Mouse (Mus musculus) forebrain, embryonic 14.5 days (tissue): Measurements from ENCODE around the gene Ccdc88b. TPM values are rescaled to one million over a fixed set of nuclear protein-coding genes. Genes with fewer than 3 reads are reported as not detected.
"Not testable (repeated sequence)": the region's sequence is repeated elsewhere in the genome, so short reads cannot be mapped to it uniquely, and the experiment has no call there.

Source experiments
- ATAC-seq: fragments of 200-750 bp; cut with Nextera tagmentation; 2 replicates; pipeline ENCODE4 v1.8.0; 2017; ENCODE audit warnings: mild to moderate bottlenecking, moderate library complexity
- DNase-seq: peaks from one replicate; pipeline ENCODE4 v3.0.0-alpha.2; 2015; ENCODE audit warnings: low spot score
- H3K27ac ChIP-seq: fragments of 300-500 bp; sonication (generic); 2 replicates; pipeline ENCODE4 v1.5.1; 2014; ENCODE audit warnings: low read depth, mild to moderate bottlenecking, control low read depth, low read length, moderate library complexity
- H3K27me3 ChIP-seq: fragments of 300-500 bp; sonication (generic); replicated peaks from 2 replicates; pipeline ENCODE4 v1.6.1; 2014; ENCODE audit warnings: low read length, control low read depth, mixed read lengths; ENCODE audit not compliant: control insufficient read depth, insufficient read depth
- H3K36me3 ChIP-seq: fragments of 300-500 bp; sonication (generic); 2 replicates; pipeline ENCODE4 v1.6.1; 2014; ENCODE audit warnings: low read length, control low read depth; ENCODE audit not compliant: control insufficient read depth, insufficient read depth
- H3K4me1 ChIP-seq: fragments of 300-500 bp; sonication (generic); 2 replicates; pipeline ENCODE4 v1.6.1; 2014; ENCODE audit warnings: antibody characterized with exemption, low read length, control low read depth; ENCODE audit not compliant: control insufficient read depth, insufficient read depth
- H3K4me2 ChIP-seq: fragments of 300-500 bp; sonication (generic); 2 replicates; pipeline ENCODE4 v1.6.1; 2014; ENCODE audit warnings: mild to moderate bottlenecking, control low read depth, low read length
- H3K4me3 ChIP-seq: fragments of 300-500 bp; sonication (generic); 2 replicates; pipeline ENCODE4 v1.5.1; 2014; ENCODE audit warnings: low read depth, low read length, control low read depth
- H3K9ac ChIP-seq: fragments of 300-500 bp; sonication (generic); 2 replicates; pipeline ENCODE4 v1.6.1; 2014; ENCODE audit warnings: mild to moderate bottlenecking, low read length, control low read depth, moderate library complexity
- H3K9me3 ChIP-seq: fragments of 300-500 bp; sonication (generic); replicated peaks from 2 replicates; pipeline ENCODE4 v1.6.1; 2016; ENCODE audit warnings: low read length, control low read depth, mixed read lengths; ENCODE audit not compliant: control insufficient read depth
- WGBS: fragments of 180-500 bp; shearing (Covaris S2); extraction: QIAGEN DNeasy Blood & Tissue Kit; methylation state at CpG from one replicate; pipeline ENCODE4 v1.1.7; 2014; 5-methylcytosine and 5-hydroxymethylcytosine counted together
- polyA plus RNA-seq: library from polyadenylated mRNA; unstranded; fragments of >200 nt; fragmentation: Nextera tagmentation; extraction: Ambion mirVana; gene quantifications from 2 replicates; pipeline ENCODE4 v1.2.1, GENCODE M21; 2014

Gene Ccdc88b
- polyA plus RNA-seq = 0.07 and 0.37 TPM in 2 replicates

GRCm38 (mm10) chr19:6858031-6858430 is at the start of gene Ccdc88b:
TSS of gene Ccdc88b (minus strand) at chr19:6858211.
- WGBS = 84% methylated on average over 7 of the region's 7 CpGs
- no peaks in the 10 kb centered on the region for H3K36me3 ChIP-seq
- 0 out of 2 replicates have a peak, but pooled peaks cover 5% of the 10 kb centered on the region for H3K27me3 ChIP-seq

GRCm38 (mm10) chr19:6907094-6907493 is 49.1 kb upstream of the Ccdc88b start:
- Histone ChIP-seq H3K9ac (no peak overlapping the region), H3K9me3 (no peaks in the 10 kb centered on the region), H3K4me1 (peaks cover 11% of the 10 kb centered on the region), H3K27me3 (no peaks in the 10 kb centered on the region), H3K4me3 (no peak overlapping the region), H3K4me2 (no peak overlapping the region), H3K27ac (no peak overlapping the region), H3K36me3 (peaks cover 42% of the 10 kb centered on the region)
- 93% methylated on average over 8 of the region's 8 CpGs for WGBS
- ATAC-seq = no peak
- no peak for DNase-seq

More at GRCm38 (mm10) chr19:6858031-6858430, at the start of gene Ccdc88b:
- Histone ChIP-seq H3K4me2 (no peak within 1 kb of the TSS), H3K9ac (no peak within 1 kb of the TSS), H3K4me1 (no peaks in the 10 kb centered on the region), H3K27ac (no peak within 1 kb of the TSS), H3K9me3 (no peaks in the 10 kb centered on the region), H3K4me3 (no peak within 1 kb of the TSS)
- DNase-seq (no peak), ATAC-seq (no peak)

GRCm38 (mm10) chr19:6906199-6906598 is 48.2 kb upstream of the Ccdc88b start:
- H3K36me3 ChIP-seq = peaks cover 33% of the 10 kb centered on the region
- H3K9me3 ChIP-seq = no peaks in the 10 kb centered on the region
- no peak overlapping the region for H3K9ac ChIP-seq
- no peaks in the 10 kb centered on the region for H3K27me3 ChIP-seq
- no peak overlapping the region for H3K4me3 ChIP-seq
- DNase-seq (no peak), ATAC-seq (no peak)
- no peak overlapping the region for H3K4me2 ChIP-seq
- WGBS = 87% methylated on average over 3 of the region's 3 CpGs
- H3K4me1 ChIP-seq = peaks cover 11% of the 10 kb centered on the region
- H3K27ac ChIP-seq = no peak overlapping the region

- no peak for ATAC-seq
- Histone ChIP-seq H3K4me3 (no peak overlapping the region), H3K36me3 (peaks cover 29% of the 10 kb centered on the region), H3K9me3 (no peaks in the 10 kb centered on the region), H3K4me1 (peaks cover 9% of the 10 kb centered on the region), H3K27ac (no peak overlapping the region), H3K27me3 (no peaks in the 10 kb centered on the region), H3K4me2 (no peak overlapping the region), H3K9ac (no peak overlapping the region)
- no peak for DNase-seq
- 94% methylated on average over 11 of the region's 11 CpGs for WGBS
Observed at GRCm38 (mm10) chr19:6905498-6906159, 47.6 kb upstream of the Ccdc88b start.

DNA sequence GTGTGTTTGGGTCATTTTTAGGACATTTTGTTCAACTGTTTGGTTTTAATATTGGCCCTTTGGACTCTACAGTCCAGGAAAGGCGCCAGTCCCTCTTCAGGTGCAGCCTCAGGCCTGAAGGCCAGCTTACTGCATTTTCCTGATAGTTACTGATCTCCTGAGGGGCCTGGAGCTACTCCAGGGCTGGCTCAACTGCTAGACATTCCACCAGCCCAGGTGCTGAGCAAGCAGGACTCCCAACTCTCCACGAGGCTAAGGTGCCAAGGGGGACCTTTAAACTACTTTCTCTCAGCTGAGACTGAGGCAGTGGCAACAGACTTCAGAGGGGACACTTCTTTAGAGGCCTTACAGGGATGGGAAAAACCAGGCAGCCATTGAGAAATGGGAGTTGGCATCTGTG is 46.8 kb upstream of the Ccdc88b start:
- H3K9ac ChIP-seq = no peak overlapping the region
- H3K36me3 ChIP-seq = peaks cover 29% of the 10 kb centered on the region
- H3K4me3 ChIP-seq = no peak overlapping the region
- no peak overlapping the region for H3K27ac ChIP-seq
- H3K9me3 ChIP-seq = 0 out of 2 replicates have a peak, but pooled peaks cover 3% of the 10 kb centered on the region
- ATAC-seq = no peak
- no peaks in the 10 kb centered on the region for H3K27me3 ChIP-seq
- H3K4me1 ChIP-seq = peaks cover 9% of the 10 kb centered on the region
- no peak for DNase-seq
- H3K4me2 ChIP-seq = no peak overlapping the region
- 90% methylated on average over 2 of the region's 2 CpGs for WGBS

- DNase-seq (no peak), ATAC-seq (no peak)
- Histone ChIP-seq H3K4me3 (no peak overlapping the region), H3K4me1 (no peaks in the 10 kb centered on the region), H3K27me3 (no peaks in the 10 kb centered on the region), H3K4me2 (no peak overlapping the region), H3K27ac (no peak overlapping the region), H3K9me3 (0 out of 2 replicates have a peak, but pooled peaks cover 3% of the 10 kb centered on the region), H3K36me3 (peaks cover 29% of the 10 kb centered on the region), H3K9ac (no peak overlapping the region)
- WGBS = 100% methylated on average over 1 of the region's 1 CpGs
Observed at GRCm38 (mm10) chr19:6903031-6903430, 45.0 kb upstream of the Ccdc88b start.

GRCm38 (mm10) chr19:6899641-6900040 is 41.6 kb upstream of the Ccdc88b start:
- Histone ChIP-seq H3K4me3 (no peak overlapping the region), H3K27ac (no peak overlapping the region), H3K9me3 (0 out of 2 replicates have a peak, but pooled peaks cover 5% of the 10 kb centered on the region), H3K4me2 (no peak overlapping the region), H3K27me3 (no peaks in the 10 kb centered on the region), H3K9ac (no peak overlapping the region), H3K36me3 (peaks cover 2% of the 10 kb centered on the region; the same call in 1 of the 2 replicates), H3K4me1 (no peaks in the 10 kb centered on the region)
- 78% methylated on average over 4 of the region's 4 CpGs for WGBS
- DNase-seq = no peak
- ATAC-seq = no peak

DNA sequence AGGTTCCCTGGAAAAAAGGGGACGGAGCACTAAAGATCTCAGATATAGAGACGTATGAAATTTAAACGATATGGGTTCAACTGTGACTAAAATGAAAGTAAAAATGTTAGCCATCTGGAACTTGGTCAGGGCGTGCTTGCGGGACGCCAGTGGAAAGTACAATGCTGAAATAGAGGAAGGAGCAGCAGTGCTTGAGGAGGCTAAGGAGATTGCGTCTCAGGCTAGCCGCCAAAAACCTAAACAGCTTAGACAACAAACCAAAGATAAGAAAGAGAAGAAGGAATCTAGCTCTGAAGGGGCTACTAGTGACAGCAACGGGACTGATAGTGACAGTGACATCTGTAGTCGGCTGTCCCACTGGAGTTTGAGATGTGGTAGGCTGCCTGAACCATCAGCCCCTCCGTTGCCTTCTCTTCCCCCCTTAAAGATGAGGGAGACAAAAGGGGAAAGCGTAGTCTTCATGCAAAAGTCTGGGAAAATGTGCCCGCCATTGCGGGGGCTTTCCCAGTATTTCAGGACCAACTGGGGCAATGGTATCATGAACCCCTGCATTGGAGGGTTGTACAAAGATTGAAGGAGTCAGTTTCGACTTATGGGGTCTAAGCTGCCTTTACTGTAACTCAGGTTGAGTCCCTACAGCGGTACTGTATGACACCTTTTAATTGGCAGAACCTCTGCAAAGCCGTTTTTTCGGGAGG is 37.7 kb upstream of the Ccdc88b start:
- not testable (repeated sequence) for H3K27me3 ChIP-seq, ATAC-seq, H3K9ac ChIP-seq, H3K36me3 ChIP-seq, H3K4me2 ChIP-seq, H3K27ac ChIP-seq, H3K4me3 ChIP-seq, H3K4me1 ChIP-seq, H3K9me3 ChIP-seq, DNase-seq
- 92% methylated on average over 18 of the region's 18 CpGs for WGBS
